Mouse (Mus musculus): ENCODE data around the gene Plekha8.

GRCm38 (mm10) chr6:54565012-54565411 lies 29.9 kb upstream of the Plekha8 start:
- TF ChIP-seq CTCF (IDR thresholded peaks at IDR 0.05) (no peak), EP300 (IDR thresholded peaks at IDR 0.05) (no peak)

Data from lung, postnatal 0 days (tissue).